Mouse (Mus musculus) spleen, adult 2 months (tissue): ENCODE measurements around the gene Gm44805. TPM values are rescaled to one million over a fixed set of nuclear protein-coding genes. Genes with fewer than 3 reads are reported as not detected.
A peak's percentile ranks its signal among the peaks of the same experiment; 100 is the strongest.

Experiments
- DNase-seq, 2 experiments: peaks; one replicate each; pipeline versions ENCODE4 v3.0.0 to v3.0.0-alpha.2; 2012 to 2021; ENCODE audit warnings: low spot score in 2 of 2, low read depth in 1 of 2
- H3K27ac ChIP-seq: fragments of 200-500 bp; 2 replicates; pipeline ENCODE4 v1.5.1; 2012; ENCODE audit warnings: low read length, inconsistent platforms; ENCODE audit not compliant: insufficient read depth
- H3K27me3 ChIP-seq: fragments of 200-500 bp; 2 replicates; pipeline ENCODE4 v1.6.1; 2012; ENCODE audit warnings: mild to moderate bottlenecking, moderate library complexity, low read length, inconsistent platforms; ENCODE audit not compliant: control insufficient read depth, insufficient read depth
- H3K36me3 ChIP-seq: fragments of 200-500 bp; 2 replicates; pipeline ENCODE4 v1.6.1; 2012; ENCODE audit warnings: mild to moderate bottlenecking, low read length, inconsistent platforms; ENCODE audit not compliant: control insufficient read depth, insufficient read depth
- H3K4me1 ChIP-seq: fragments of 200-500 bp; 2 replicates; pipeline ENCODE4 v1.6.1; 2011; ENCODE audit warnings: inconsistent platforms; ENCODE audit not compliant: control insufficient read depth, insufficient read depth, insufficient read length
- H3K4me3 ChIP-seq: fragments of 200-500 bp; 2 replicates; pipeline ENCODE4 v1.5.1; 2011; ENCODE audit warnings: mild to moderate bottlenecking, inconsistent platforms; ENCODE audit not compliant: insufficient read depth, insufficient read length; ENCODE audit errors: extremely low read depth
- CTCF ChIP-seq: fragments of 200-500 bp; IDR thresholded peaks from 2 replicates; pipeline ENCODE4 v1.5.1; 2011; ENCODE audit warnings: mild to moderate bottlenecking, inconsistent platforms; ENCODE audit not compliant: insufficient read depth, insufficient read length, insufficient replicate concordance; ENCODE audit errors: extremely low read depth
- POLR2A ChIP-seq: fragments of 200-500 bp; IDR thresholded peaks from 2 replicates; pipeline ENCODE4 v1.6.1; 2011; ENCODE audit warnings: low read depth, low read length, inconsistent platforms
- WGBS: fragments of 180-500 bp; shearing (Covaris S2); methylation state at CpG from one replicate; pipeline ENCODE4 v1.1.7; 2018; 5-methylcytosine and 5-hydroxymethylcytosine counted together
- polyA plus RNA-seq: library from polyadenylated mRNA; depleted of rRNA; stranded (reverse); fragments of >200 nt; gene quantifications from 2 replicates; pipeline ENCODE4 v1.2.3, GENCODE M21; 2012

Gm44805 gene
- polyA plus RNA-seq, 1 experiment, result not detected

GRCm38 (mm10) chr7:19712414-19712813 lies 31.2 kb upstream of the Gm44805 start:
- DNase-seq, result no peak
- WGBS, result 85% methylated on average over 4 of the region's 4 CpGs
- H3K36me3 ChIP-seq, result peaks cover 16% of the 10 kb centered on the region

GRCm38 (mm10) chr7:19710650-19711049 lies 29.4 kb upstream of the Gm44805 start:
- no peak for DNase-seq
- H3K4me1 ChIP-seq, result peaks cover 5% of the 10 kb centered on the region; the same call in 1 of the 2 replicates
- H3K27ac ChIP-seq, result no peak overlapping the region
- WGBS, result 97% methylated on average over 10 of the region's 10 CpGs
- H3K36me3 ChIP-seq, result peaks cover 20% of the 10 kb centered on the region
- no peak for TF ChIP-seq POLR2A
- no peak for TF ChIP-seq CTCF
- no peak overlapping the region for H3K4me3 ChIP-seq
- no peaks in the 10 kb centered on the region for H3K27me3 ChIP-seq

More at GRCm38 (mm10) chr7:19712414-19712813, 31.2 kb upstream of the Gm44805 start:
- H3K27me3 ChIP-seq, result no peaks in the 10 kb centered on the region
- H3K27ac ChIP-seq, result no peak overlapping the region
- TF ChIP-seq CTCF (no peak), POLR2A (no peak)
- H3K4me3 ChIP-seq, result no peak overlapping the region
- H3K4me1 ChIP-seq, result peaks cover 5% of the 10 kb centered on the region; the same call in 1 of the 2 replicates

- H3K36me3 ChIP-seq, result peaks cover 10% of the 10 kb centered on the region
- H3K27ac ChIP-seq, result no peak overlapping the region
- TF ChIP-seq CTCF (no peak), POLR2A (no peak)
- no peaks in the 10 kb centered on the region for H3K27me3 ChIP-seq
- 96% methylated on average over 7 of the region's 7 CpGs for WGBS
- H3K4me3 ChIP-seq, result no peak overlapping the region
- DNase-seq, result no peak
- H3K4me1 ChIP-seq, result peaks cover 10% of the 10 kb centered on the region
These were observed 24.0 kb upstream of the Gm44805 start for GRCm38 (mm10) chr7:19705271-19705670.

GRCm38 (mm10) chr7:19704475-19704874 lies 23.3 kb upstream of the Gm44805 start:
- Histone ChIP-seq H3K36me3 (peaks cover 10% of the 10 kb centered on the region), H3K4me3 (no peak overlapping the region), H3K4me1 (peaks cover 15% of the 10 kb centered on the region), H3K27me3 (no peaks in the 10 kb centered on the region), H3K27ac (no peak overlapping the region)
- 95% methylated on average over 4 of the region's 4 CpGs for WGBS
- no peak for DNase-seq
- TF ChIP-seq POLR2A, result no peak
- no peak for TF ChIP-seq CTCF

- no peaks in the 10 kb centered on the region for H3K27me3 ChIP-seq
- WGBS, result 89% methylated on average over 16 of the region's 16 CpGs
- H3K4me3 ChIP-seq, result no peak overlapping the region
- DNase-seq, result no peak
- TF ChIP-seq POLR2A (no peak), CTCF (no peak)
- H3K4me1 ChIP-seq, result peaks cover 22% of the 10 kb centered on the region
- H3K36me3 ChIP-seq, result peaks cover 7% of the 10 kb centered on the region
- H3K27ac ChIP-seq, result no peak overlapping the region
These were observed 21.8 kb upstream of the Gm44805 start for GRCm38 (mm10) chr7:19702859-19703555.

GRCm38 (mm10) chr7:19701069-19701761 lies 20.0 kb upstream of the Gm44805 start:
- peak; percentile 28 to 61 for DNase-seq
- peaks cover 12% of the 10 kb centered on the region for H3K36me3 ChIP-seq
- H3K4me3 ChIP-seq, result no peak overlapping the region
- peak overlapping the region; percentile 81 for H3K27ac ChIP-seq
- H3K4me1 ChIP-seq, result peaks cover 22% of the 10 kb centered on the region
- TF ChIP-seq POLR2A (no peak), CTCF (peak; percentile 60; the same call in 1 of the 2 replicates)
- H3K27me3 ChIP-seq, result no peaks in the 10 kb centered on the region
- 50% methylated on average over 22 of the region's 22 CpGs for WGBS

- WGBS, result 56% methylated on average over 12 of the region's 12 CpGs
These were observed 19.3 kb upstream of the Gm44805 start for GRCm38 (mm10) chr7:19700299-19701068.

More at GRCm38 (mm10) chr7:19700299-19701068, 19.3 kb upstream of the Gm44805 start:
- Histone ChIP-seq H3K4me3 (no peak overlapping the region), H3K27me3 (no peaks in the 10 kb centered on the region), H3K27ac (peak overlapping the region; percentile 81), H3K36me3 (peaks cover 11% of the 10 kb centered on the region), H3K4me1 (peaks cover 22% of the 10 kb centered on the region)
- peak in 1 of 2 experiments; percentile 25 for DNase-seq
- TF ChIP-seq POLR2A, result no peak
- TF ChIP-seq CTCF, result no peak
